Mouse (Mus musculus): Measurements from ENCODE around the gene S100a2.

Gene S100a2

GRCm38 (mm10) chr3:90605736-90606135, 15.7 kb downstream of the S100a2 start:
- Histone ChIP-seq H3K4me3 (replicated peaks; ENCODE audit: low read length) (no peak overlapping the region), H3K9me3 (ENCODE audit: low read length) (peaks cover 17% of the 10 kb centered on the region), H3K36me3 (ENCODE audit: insufficient read depth, low read length) (no peaks in the 10 kb centered on the region), H3K4me1 (replicated peaks; ENCODE audit: low read depth, low read length) (peaks cover 7% of the 10 kb centered on the region), H3K27me3 (ENCODE audit: insufficient read depth, low read length) (peaks cover 32% of the 10 kb centered on the region)
- TF ChIP-seq CTCF (conservative IDR thresholded peaks at IDR 0.05; ENCODE audit: low read length) (no peak), POU5F1 (IDR thresholded peaks at IDR 0.05; ENCODE audit: borderline replicate concordance, low read length) (no peak), NANOG (IDR thresholded peaks at IDR 0.05; ENCODE audit: borderline replicate concordance, low read length) (no peak)

GRCm38 (mm10) chr3:90606185-90606584, 16.1 kb downstream of the S100a2 start:
- Histone ChIP-seq H3K4me1 (replicated peaks; ENCODE audit: low read depth, low read length) (peaks cover 8% of the 10 kb centered on the region), H3K9me3 (ENCODE audit: low read length) (peaks cover 15% of the 10 kb centered on the region), H3K27me3 (ENCODE audit: insufficient read depth, low read length) (peaks cover 29% of the 10 kb centered on the region), H3K36me3 (ENCODE audit: insufficient read depth, low read length) (no peaks in the 10 kb centered on the region), H3K4me3 (replicated peaks; ENCODE audit: low read length) (no peak overlapping the region)
- TF ChIP-seq POU5F1 (IDR thresholded peaks at IDR 0.05; ENCODE audit: borderline replicate concordance, low read length) (no peak), NANOG (IDR thresholded peaks at IDR 0.05; ENCODE audit: borderline replicate concordance, low read length) (no peak), CTCF (conservative IDR thresholded peaks at IDR 0.05; ENCODE audit: low read length) (no peak)

- no peak overlapping the region for H3K4me3 ChIP-seq (replicated peaks; ENCODE audit: low read length)
- H3K36me3 ChIP-seq (ENCODE audit: insufficient read depth, low read length): no peaks in the 10 kb centered on the region
- H3K4me1 ChIP-seq (replicated peaks; ENCODE audit: low read depth, low read length): peaks cover 20% of the 10 kb centered on the region
- TF ChIP-seq CTCF (conservative IDR thresholded peaks at IDR 0.05; ENCODE audit: low read length) (no peak), POU5F1 (IDR thresholded peaks at IDR 0.05; ENCODE audit: borderline replicate concordance, low read length) (no peak), NANOG (IDR thresholded peaks at IDR 0.05; ENCODE audit: borderline replicate concordance, low read length) (no peak)
- peaks cover 4% of the 10 kb centered on the region for H3K9me3 ChIP-seq (ENCODE audit: low read length)
- H3K27me3 ChIP-seq (ENCODE audit: insufficient read depth, low read length): peaks cover 26% of the 10 kb centered on the region
These were observed 17.3 kb downstream of the S100a2 start for GRCm38 (mm10) chr3:90607361-90607760.

GRCm38 (mm10) chr3:90608223-90608622, 18.2 kb downstream of the S100a2 start, which contains the start of gene S100a5:
Gene S100a5 (plus strand): TSS chr3:90608523.
- Histone ChIP-seq H3K36me3 (ENCODE audit: insufficient read depth, low read length) (no peaks in the 10 kb centered on the region), H3K27me3 (ENCODE audit: insufficient read depth, low read length) (peaks cover 30% of the 10 kb centered on the region), H3K9me3 (ENCODE audit: low read length) (no peaks in the 10 kb centered on the region), H3K4me1 (replicated peaks; ENCODE audit: low read depth, low read length) (peaks cover 28% of the 10 kb centered on the region), H3K4me3 (replicated peaks; ENCODE audit: low read length) (no peak within 1 kb of the TSS)
- TF ChIP-seq POU5F1 (IDR thresholded peaks at IDR 0.05; ENCODE audit: borderline replicate concordance, low read length) (no peak), CTCF (conservative IDR thresholded peaks at IDR 0.05; ENCODE audit: low read length) (no peak), NANOG (IDR thresholded peaks at IDR 0.05; ENCODE audit: borderline replicate concordance, low read length) (no peak)

- no peaks in the 10 kb centered on the region for H3K9me3 ChIP-seq (ENCODE audit: low read length)
- TF ChIP-seq POU5F1 (IDR thresholded peaks at IDR 0.05; ENCODE audit: borderline replicate concordance, low read length): no peak
- TF ChIP-seq NANOG (IDR thresholded peaks at IDR 0.05; ENCODE audit: borderline replicate concordance, low read length): no peak
- TF ChIP-seq CTCF (conservative IDR thresholded peaks at IDR 0.05; ENCODE audit: low read length): no peak
- no peaks in the 10 kb centered on the region for H3K36me3 ChIP-seq (ENCODE audit: insufficient read depth, low read length)
- no peak overlapping the region for H3K4me3 ChIP-seq (replicated peaks; ENCODE audit: low read length)
- H3K27me3 ChIP-seq (ENCODE audit: insufficient read depth, low read length): peaks cover 39% of the 10 kb centered on the region
- peaks cover 37% of the 10 kb centered on the region for H3K4me1 ChIP-seq (replicated peaks; ENCODE audit: low read depth, low read length)
These were observed 19.1 kb downstream of the S100a2 start for GRCm38 (mm10) chr3:90609102-90609501.

- H3K4me3 ChIP-seq (replicated peaks; ENCODE audit: low read length): 0 out of 2 replicates have a peak overlapping the region, but pooled peaks have one; percentile 10
- H3K9me3 ChIP-seq (ENCODE audit: low read length): no peaks in the 10 kb centered on the region
- TF ChIP-seq POU5F1 (IDR thresholded peaks at IDR 0.05; ENCODE audit: borderline replicate concordance, low read length) (no peak), CTCF (conservative IDR thresholded peaks at IDR 0.05; ENCODE audit: low read length) (no peak), NANOG (IDR thresholded peaks at IDR 0.05; ENCODE audit: borderline replicate concordance, low read length) (no peak)
- no peaks in the 10 kb centered on the region for H3K36me3 ChIP-seq (ENCODE audit: insufficient read depth, low read length)
- H3K4me1 ChIP-seq (replicated peaks; ENCODE audit: low read depth, low read length): peaks cover 52% of the 10 kb centered on the region
- H3K27me3 ChIP-seq (ENCODE audit: insufficient read depth, low read length): peaks cover 37% of the 10 kb centered on the region
These were observed 21.4 kb downstream of the S100a2 start for GRCm38 (mm10) chr3:90611494-90611893.

- H3K4me1 ChIP-seq (replicated peaks; ENCODE audit: low read depth, low read length): peaks cover 53% of the 10 kb centered on the region
- no peaks in the 10 kb centered on the region for H3K9me3 ChIP-seq (ENCODE audit: low read length)
- H3K27me3 ChIP-seq (ENCODE audit: insufficient read depth, low read length): peaks cover 37% of the 10 kb centered on the region
- peak overlapping the region; percentile 74; the same call in 1 of the 2 replicates for H3K4me3 ChIP-seq (replicated peaks; ENCODE audit: low read length)
- TF ChIP-seq POU5F1 (IDR thresholded peaks at IDR 0.05; ENCODE audit: borderline replicate concordance, low read length) (no peak), CTCF (conservative IDR thresholded peaks at IDR 0.05; ENCODE audit: low read length) (no peak), NANOG (IDR thresholded peaks at IDR 0.05; ENCODE audit: borderline replicate concordance, low read length) (no peak)
- no peaks in the 10 kb centered on the region for H3K36me3 ChIP-seq (ENCODE audit: insufficient read depth, low read length)
These were observed 22.0 kb downstream of the S100a2 start for GRCm38 (mm10) chr3:90612061-90612460.

GRCm38 (mm10) chr3:90612728-90613291, 22.8 kb downstream of the S100a2 start, which contains the start of gene S100a6:
Gene S100a6 (plus strand): TSS chr3:90612882.
- Histone ChIP-seq H3K9me3 (ENCODE audit: low read length) (no peaks in the 10 kb centered on the region), H3K36me3 (ENCODE audit: insufficient read depth, low read length) (no peaks in the 10 kb centered on the region), H3K4me1 (replicated peaks; ENCODE audit: low read depth, low read length) (peaks cover 53% of the 10 kb centered on the region), H3K4me3 (replicated peaks; ENCODE audit: low read length) (peak within 1 kb of the TSS; percentile 74), H3K27me3 (ENCODE audit: insufficient read depth, low read length) (peaks cover 32% of the 10 kb centered on the region)
- no peak for TF ChIP-seq POU5F1 (IDR thresholded peaks at IDR 0.05; ENCODE audit: borderline replicate concordance, low read length)
- TF ChIP-seq CTCF (conservative IDR thresholded peaks at IDR 0.05; ENCODE audit: low read length): peak; percentile 62

Data from E14TG2a.4 (cell line).